Mouse (Mus musculus) cerebellum, postnatal 10 days (tissue): ENCODE measurements at regions not wholly inside any gene's neighbourhood (a gene's known extent, or its start where the extent isn't known, plus 50 kb on each side); places are given as distances from the start of the nearest gene placed in this dataset.

ENCODE experiments used
- DNase-seq, 2 experiments: peaks; one replicate each; pipeline ENCODE4 v3.0.0; 2021; ENCODE audit warnings: mixed read lengths in 2 of 2

- DNase-seq, result no peak
Measured at GRCm38 (mm10) chr6:76425120-76425519, 72.5 kb downstream of the Gm9008 start.

GRCm38 (mm10) chr6:76387462-76388049 lies 110.0 kb downstream of the Gm9008 start:
- peak in 1 of 2 experiments; percentile 1 for DNase-seq

GRCm38 (mm10) chr6:76382323-76382722 lies 115.3 kb downstream of the Gm9008 start:
- no peak for DNase-seq

- no peak for DNase-seq
Measured at GRCm38 (mm10) chr6:76378674-76379073, 118.9 kb downstream of the Gm9008 start.

- DNase-seq, result no peak
Measured at GRCm38 (mm10) chr6:76352141-76352540, 145.4 kb downstream of the Gm9008 start.

- no peak for DNase-seq
Measured at GRCm38 (mm10) chr6:76348445-76348844, 149.1 kb downstream of the Gm9008 start.

- peak; percentile 62 to 65 for DNase-seq
Measured at GRCm38 (mm10) chr6:76330176-76330575, 167.4 kb downstream of the Gm9008 start.
